Mouse (Mus musculus): ENCODE results near the gene Olfr427. TPM values are rescaled to one million over a fixed set of nuclear protein-coding genes. Genes with fewer than 3 reads are reported as not detected.

Gene Olfr427
- total RNA-seq, 2 experiments from 2014 or later = not detected

Other genes starting within 250 kb of the Olfr427 start
- under 1 TPM in 1 of 2 experiments, not detected in 1; 0.26 TPM for gene Ifi211, start 183.8 kb upstream of the Olfr427 start, total RNA-seq (2021)
- gene Mndal, start 154.4 kb upstream of the Olfr427 start, total RNA-seq (2021) = 1 to 10 TPM; 1.3 to 1.6 TPM
- gene Ifi203, start 154.2 kb upstream of the Olfr427 start, total RNA-seq (2021) = under 1 TPM; 0.68 to 0.72 TPM
- not detected for gene Ifi202b, start 114.1 kb upstream of the Olfr427 start, total RNA-seq (2021)
- not detected for gene Ifi205, start 65.1 kb upstream of the Olfr427 start, total RNA-seq (2021)
- gene Olfr433, start 56.2 kb upstream of the Olfr427 start, total RNA-seq (2021) = not detected
- gene Olfr432, start 47.7 kb upstream of the Olfr427 start, total RNA-seq (2021) = not detected
- gene Olfr430, start 30.3 kb upstream of the Olfr427 start, total RNA-seq (2021) = not detected
- gene Olfr429, start 12.6 kb upstream of the Olfr427 start, total RNA-seq (2021) = not detected
- not detected for gene Olfr231, start 24.3 kb downstream of the Olfr427 start, total RNA-seq (2021)
- not detected for gene Olfr424, start 34.6 kb downstream of the Olfr427 start, total RNA-seq (2021)
- gene Olfr420, start 58.7 kb downstream of the Olfr427 start, total RNA-seq (2021) = not detected
- under 1 TPM in 1 of 2 experiments, not detected in 1; 0.08 TPM for gene Spta1, start 75.9 kb downstream of the Olfr427 start, total RNA-seq (2021)
- gene Olfr419, start 155.2 kb downstream of the Olfr427 start, total RNA-seq (2021) = not detected
- not detected for gene Mptx1, start 233.6 kb downstream of the Olfr427 start, total RNA-seq (2021)